Mouse (Mus musculus) urinary bladder, postnatal 36 days (tissue): ENCODE measurements around the gene Gm42906.

Source experiments
- DNase-seq, 2 experiments: peaks; one replicate each; pipeline ENCODE4 v3.0.0; 2022; ENCODE audit warnings: low spot score in 2 of 2, mixed read lengths in 1 of 2

The Gm42906 gene

DNA sequence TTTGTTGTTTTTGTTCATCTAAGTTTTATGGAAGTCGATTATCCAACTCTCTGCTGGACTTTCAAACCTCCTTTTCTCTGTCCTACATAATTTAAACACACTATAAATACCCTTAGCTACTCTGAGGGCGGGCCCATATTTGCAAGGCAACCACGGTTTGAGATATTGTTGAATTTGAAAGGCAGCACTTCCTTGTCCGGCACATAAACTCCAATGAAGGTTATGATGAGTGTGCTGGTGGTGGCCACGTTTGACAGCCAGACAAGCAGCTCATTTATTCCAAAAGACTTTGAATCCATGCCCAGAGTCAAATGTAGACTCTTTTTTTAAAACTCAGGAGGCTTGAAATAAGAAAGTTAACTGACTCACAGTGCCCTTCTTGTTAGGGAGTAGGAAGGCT, 33.3 kb downstream of the Gm42906 start:
- no peak for DNase-seq

DNA sequence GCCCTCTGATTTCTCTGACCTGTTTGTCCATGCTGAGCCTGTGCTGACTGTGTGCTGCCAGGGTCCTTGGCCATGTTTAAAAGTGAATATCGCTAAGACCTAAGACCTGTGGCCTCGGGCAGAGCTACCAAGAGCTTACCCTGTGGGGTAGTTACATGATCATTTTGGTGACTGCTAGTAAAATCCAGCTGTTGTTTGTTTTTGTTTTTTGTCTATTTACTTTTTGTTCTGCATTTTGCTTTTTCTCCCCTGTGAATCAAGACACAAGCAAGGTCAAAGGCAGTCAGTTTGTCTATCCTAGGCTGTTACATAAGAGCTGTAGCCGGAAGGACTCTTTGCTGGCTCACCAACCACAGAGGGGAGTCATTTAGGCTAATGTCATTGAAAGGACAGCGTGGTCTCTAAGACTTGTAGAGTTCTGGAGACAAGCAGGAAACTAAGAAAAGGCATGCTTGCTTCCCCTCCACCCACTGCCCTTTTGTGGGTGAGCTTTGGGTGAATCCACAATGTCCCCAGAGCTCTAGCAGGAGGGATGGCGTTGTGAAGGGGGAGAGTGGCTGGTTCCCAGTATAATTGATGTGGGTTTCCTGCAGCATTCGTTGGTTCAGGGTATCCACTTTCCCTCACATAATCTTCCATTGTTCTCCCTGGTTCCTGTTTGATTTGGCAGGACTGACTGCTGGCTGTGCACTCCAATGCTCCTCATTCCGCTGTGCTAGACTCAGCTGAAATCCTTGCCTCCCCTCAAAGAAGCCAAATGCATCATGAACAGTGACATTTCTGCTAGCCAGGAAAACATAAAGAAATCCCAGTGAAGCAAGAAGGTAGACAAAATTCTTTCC, 33.9 kb downstream of the Gm42906 start:
- no peak for DNase-seq

DNA sequence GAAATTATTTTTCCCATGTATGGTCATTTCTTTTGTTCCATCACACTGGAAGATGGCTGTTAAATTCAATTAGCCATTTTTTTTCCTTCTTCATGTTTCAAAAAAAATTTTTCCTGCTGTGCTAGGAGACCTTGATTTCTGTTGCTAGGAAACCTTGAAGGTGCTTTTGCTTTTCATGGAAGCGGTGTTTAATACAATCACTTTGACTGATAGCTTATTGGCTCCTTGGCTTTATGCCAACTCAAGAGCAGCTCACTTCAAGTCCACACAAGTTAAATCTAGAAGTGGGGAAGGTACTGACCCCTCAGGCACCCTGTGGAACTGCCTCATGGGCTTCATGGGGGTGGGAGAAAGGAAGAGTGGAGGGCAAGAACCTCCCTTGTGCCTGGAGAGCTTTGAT, 38.1 kb downstream of the Gm42906 start:
- DNase-seq, result no peak

GRCm38 (mm10) chr5:151379896-151380295, 48.1 kb downstream of the Gm42906 start:
- no peak for DNase-seq

DNA sequence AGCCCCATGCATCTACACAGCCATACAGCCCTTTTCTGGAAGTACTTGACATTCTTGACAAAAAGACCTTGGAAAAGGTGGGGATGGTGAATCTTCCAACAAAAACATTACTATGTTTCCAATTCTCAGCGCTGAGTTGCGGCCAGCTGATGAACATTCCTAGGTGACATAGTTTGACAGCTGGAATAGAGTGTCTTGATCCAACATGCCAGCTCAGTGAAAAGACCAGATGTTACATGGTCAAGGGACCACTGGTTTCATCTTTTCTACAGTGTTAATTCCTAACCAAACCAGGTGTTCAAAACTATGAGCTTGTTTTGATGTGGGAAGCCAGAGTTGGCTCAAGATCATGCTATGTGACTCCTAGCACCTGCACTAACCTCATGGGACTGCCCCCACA, 48.8 kb downstream of the Gm42906 start:
- no peak for DNase-seq

GRCm38 (mm10) chr5:151376931-151377330, 51.0 kb downstream of the Gm42906 start:
- DNase-seq, result no peak

DNA sequence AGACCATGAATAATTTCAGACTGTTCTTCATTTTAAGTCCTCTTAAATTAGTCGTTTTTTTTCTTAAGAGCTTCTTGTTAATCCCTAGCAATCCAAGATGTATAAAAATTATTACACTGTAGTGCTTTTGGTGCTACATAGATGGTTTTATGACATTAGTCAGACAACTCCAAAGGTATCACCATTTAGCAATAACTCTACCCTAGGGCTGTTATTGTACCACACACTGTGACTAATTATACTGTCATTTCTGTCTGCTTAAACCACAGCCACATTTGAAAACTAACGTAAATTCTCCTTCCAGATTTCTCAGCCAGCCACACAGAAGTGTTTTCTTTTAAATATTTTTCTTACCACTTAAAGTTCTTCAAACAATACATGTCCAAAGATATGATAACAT, 53.1 kb downstream of the Gm42906 start:
- no peak for DNase-seq

GRCm38 (mm10) chr5:151371130-151371529, 56.8 kb downstream of the Gm42906 start:
- DNase-seq, result no peak

- no peak for DNase-seq
Measured at GRCm38 (mm10) chr5:151369306-151369721, 58.6 kb downstream of the Gm42906 start.

- DNase-seq, result peak; percentile 99 to 100
Measured at GRCm38 (mm10) chr5:151368395-151369190, 59.4 kb downstream of the Gm42906 start.

- DNase-seq, result peak in 1 of 2 experiments; percentile 52
Measured at GRCm38 (mm10) chr5:151367881-151368394, 60.0 kb downstream of the Gm42906 start.

DNA sequence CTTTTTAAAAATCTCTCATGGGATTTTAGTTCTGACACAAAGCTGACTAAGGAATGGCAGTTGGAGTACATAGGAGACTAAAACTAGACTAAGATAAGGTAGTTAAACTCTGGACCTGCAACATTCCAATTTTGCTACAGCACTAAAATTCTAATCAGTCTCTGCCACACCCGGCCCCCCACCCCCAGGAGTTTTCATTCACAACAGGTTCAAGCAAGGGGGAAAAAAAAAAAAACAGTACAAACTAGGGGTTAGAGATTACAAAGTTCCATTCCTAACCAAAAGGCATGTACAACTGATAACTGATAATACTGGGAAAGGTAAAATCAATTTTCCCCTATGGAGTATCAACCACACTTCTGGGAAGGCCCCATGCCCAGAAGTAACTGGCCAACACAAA, 60.6 kb downstream of the Gm42906 start:
- no peak for DNase-seq

DNA sequence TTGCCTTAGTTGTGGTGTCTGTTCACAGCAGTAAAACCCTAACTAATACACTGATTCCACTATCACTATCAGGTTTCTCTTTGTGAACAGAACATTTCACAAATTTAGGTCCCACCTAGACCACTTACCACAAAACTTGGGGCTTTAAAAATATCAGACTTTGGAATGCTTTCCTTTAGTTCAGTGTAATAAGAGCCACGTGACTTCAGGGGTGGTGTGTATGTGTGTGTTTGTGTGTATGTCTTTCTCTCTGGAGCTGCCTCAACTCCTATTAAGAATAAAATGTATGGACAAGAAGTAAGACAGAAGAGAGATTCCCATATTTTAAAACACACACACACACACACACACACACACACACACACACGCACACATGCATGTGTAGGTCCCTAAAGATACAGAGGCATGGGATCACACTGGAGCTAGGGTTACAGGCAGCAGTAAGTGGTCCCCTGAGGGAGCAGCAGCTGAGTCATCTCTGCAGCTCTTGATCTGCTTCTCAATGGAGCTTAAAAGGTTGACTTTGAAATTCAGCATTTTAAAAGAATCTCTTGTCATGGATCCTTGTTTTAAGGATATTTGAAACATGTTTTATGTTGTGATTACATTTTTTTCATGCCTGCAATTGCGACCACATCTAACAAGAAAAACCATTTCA, 64.5 kb downstream of the Gm42906 start:
- no peak for DNase-seq

DNA sequence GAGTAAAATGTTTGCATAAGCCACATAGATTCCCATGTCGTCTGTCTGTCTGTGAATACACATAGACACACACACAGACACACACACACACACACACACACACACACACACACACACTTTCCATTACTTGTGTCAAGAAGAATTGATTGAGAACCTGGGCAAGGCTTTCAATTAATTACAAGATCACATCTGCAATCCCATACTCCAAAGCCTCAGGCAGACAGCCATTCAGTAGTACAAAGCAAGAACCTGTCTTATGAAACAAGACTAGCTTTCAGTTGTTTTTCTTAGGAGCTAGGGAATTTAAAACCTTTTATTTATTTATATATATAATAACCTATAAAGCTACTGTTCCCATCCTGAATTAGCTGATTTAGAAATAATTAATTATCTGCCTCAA, 78.3 kb downstream of the Gm42906 start:
- no peak for DNase-seq

DNA sequence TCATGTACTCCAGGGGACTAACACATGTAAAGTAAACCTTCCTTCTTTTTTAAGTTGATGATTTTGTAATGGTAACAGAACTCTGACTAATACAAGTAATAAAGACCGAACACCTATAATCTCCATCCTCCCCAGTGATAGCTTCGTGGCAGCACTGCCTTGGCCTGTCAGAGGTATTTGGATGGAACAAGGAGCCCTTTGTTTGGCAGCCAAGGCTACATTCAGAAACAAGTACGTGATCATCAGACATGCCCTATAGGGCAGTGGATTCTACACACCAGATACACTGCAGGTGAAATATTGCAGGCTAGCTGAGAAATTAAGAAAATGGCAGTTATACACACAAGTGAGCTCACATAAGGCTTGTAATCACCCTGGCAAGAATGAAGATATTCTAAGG, 79.5 kb downstream of the Gm42906 start:
- DNase-seq, result no peak

- DNase-seq, result peak; percentile 48 to 59
Measured at GRCm38 (mm10) chr5:151346626-151347025, 81.3 kb downstream of the Gm42906 start.

- DNase-seq, result no peak
Measured at GRCm38 (mm10) chr5:151344737-151345136, 83.2 kb downstream of the Gm42906 start.

- DNase-seq, result no peak
Measured at GRCm38 (mm10) chr5:151333686-151334085, 94.3 kb downstream of the Gm42906 start.

DNA sequence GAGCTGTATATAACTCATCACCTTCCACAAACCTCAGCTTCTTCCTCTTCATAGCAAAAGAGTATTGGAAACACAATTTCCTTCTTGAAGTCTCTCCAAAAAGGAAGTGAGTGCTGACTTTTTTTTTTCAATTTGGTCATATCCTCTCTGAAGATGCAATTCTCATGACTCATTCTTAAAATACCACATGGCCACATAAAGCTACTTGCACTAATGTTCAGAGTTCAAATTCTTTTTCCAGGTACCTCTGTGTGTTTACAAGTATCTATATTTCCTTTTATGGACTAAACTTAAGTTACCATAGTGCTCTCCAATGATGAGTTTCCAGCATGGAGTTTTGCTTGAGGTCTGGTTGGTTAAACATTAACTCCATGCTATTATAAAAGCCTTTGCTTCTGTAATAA, 94.8 kb downstream of the Gm42906 start:
- DNase-seq, result no peak

- no peak for DNase-seq
Measured at GRCm38 (mm10) chr5:151315804-151316597, 112.0 kb downstream of the Gm42906 start.

- no peak for DNase-seq
Measured at GRCm38 (mm10) chr5:151300286-151300685, 127.7 kb downstream of the Gm42906 start.
